Mouse (Mus musculus): ENCODE measurements around the gene Ttll2. TPM values are rescaled to one million over a fixed set of nuclear protein-coding genes. Genes with fewer than 3 reads are reported as not detected.
"Not testable (repeated sequence)": the region's sequence is repeated elsewhere in the genome, so short reads cannot be mapped to it uniquely, and the experiment has no call there.

The Ttll2 gene
- polyA plus RNA-seq, 1 experiment from 2014 or later, result not detected

DNA sequence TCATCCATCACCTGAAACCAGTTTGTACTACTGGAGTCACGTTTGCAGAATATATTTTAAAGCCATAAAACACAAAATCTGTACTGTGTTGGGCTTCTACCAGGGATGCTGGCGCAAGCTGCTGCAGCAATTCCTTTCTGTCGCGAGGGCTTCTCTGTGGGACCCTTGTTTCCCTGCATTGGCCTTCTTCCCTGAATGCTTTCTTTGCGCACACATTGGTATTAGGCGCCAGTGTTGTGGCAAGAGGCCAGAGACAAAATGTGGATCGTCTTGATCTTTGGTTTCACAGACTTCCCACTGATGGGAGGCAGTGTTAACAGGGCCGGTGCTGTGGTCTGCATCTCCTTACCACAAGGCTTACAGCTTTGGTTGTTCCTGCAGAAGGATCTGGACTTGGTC is 36.5 kb upstream of the Ttll2 start:
- 79% methylated on average over 6 of the region's 8 CpGs for WGBS
- H3K4me3 ChIP-seq (ENCODE audit: control insufficient read depth in 1 of 2, insufficient read depth in 1 of 2, low read depth in 1 of 2, low read length in 2 of 2); H3K9me3 ChIP-seq (ENCODE audit: control insufficient read depth, low read length); H3K4me1 ChIP-seq (ENCODE audit: control insufficient read depth in 2 of 2, insufficient read depth in 2 of 2, low read length in 2 of 2); H3K4me2 ChIP-seq (ENCODE audit: low read length); H3K27me3 ChIP-seq (ENCODE audit: control insufficient read depth, insufficient read depth, low read length); ATAC-seq (ENCODE audit: insufficient number of reproducible peaks, insufficient read depth, low FRiP score, low read depth); H3K36me3 ChIP-seq (ENCODE audit: control insufficient read depth, insufficient read depth, low read length); H3K9ac ChIP-seq (ENCODE audit: low read length); H3K27ac ChIP-seq (replicated peaks in 1 of 2; ENCODE audit: control insufficient read depth in 1 of 2, insufficient read depth in 1 of 2, low read depth in 2 of 2, low read length in 2 of 2): not testable (repeated sequence)

GRCm38 (mm10) chr17:7388341-7388957 is 36.0 kb upstream of the Ttll2 start:
- H3K9me3 ChIP-seq (ENCODE audit: control insufficient read depth, low read length); H3K4me2 ChIP-seq (ENCODE audit: low read length); H3K36me3 ChIP-seq (ENCODE audit: control insufficient read depth, insufficient read depth, low read length); H3K9ac ChIP-seq (ENCODE audit: low read length); H3K27me3 ChIP-seq (ENCODE audit: control insufficient read depth, insufficient read depth, low read length); H3K4me3 ChIP-seq (ENCODE audit: control insufficient read depth in 1 of 2, insufficient read depth in 1 of 2, low read depth in 1 of 2, low read length in 2 of 2); H3K4me1 ChIP-seq (ENCODE audit: control insufficient read depth in 2 of 2, insufficient read depth in 2 of 2, low read length in 2 of 2); H3K27ac ChIP-seq (replicated peaks in 1 of 2; ENCODE audit: control insufficient read depth in 1 of 2, insufficient read depth in 1 of 2, low read depth in 2 of 2, low read length in 2 of 2): not testable (repeated sequence)
- no CpG with 5 or more reads among the region's 2 CpGs for WGBS
- ATAC-seq (ENCODE audit: insufficient number of reproducible peaks, insufficient read depth, low FRiP score, low read depth), result peak; percentile 33; the same call in 1 of the 2 replicates

GRCm38 (mm10) chr17:7386016-7386415 is 33.5 kb upstream of the Ttll2 start:
- ATAC-seq (ENCODE audit: insufficient number of reproducible peaks, insufficient read depth, low FRiP score, low read depth); H3K36me3 ChIP-seq (ENCODE audit: control insufficient read depth, insufficient read depth, low read length); H3K4me1 ChIP-seq (ENCODE audit: control insufficient read depth in 2 of 2, insufficient read depth in 2 of 2, low read length in 2 of 2); H3K4me2 ChIP-seq (ENCODE audit: low read length); H3K4me3 ChIP-seq (ENCODE audit: control insufficient read depth in 1 of 2, insufficient read depth in 1 of 2, low read depth in 1 of 2, low read length in 2 of 2); H3K27me3 ChIP-seq (ENCODE audit: control insufficient read depth, insufficient read depth, low read length); H3K9ac ChIP-seq (ENCODE audit: low read length); H3K9me3 ChIP-seq (ENCODE audit: control insufficient read depth, low read length); H3K27ac ChIP-seq (replicated peaks in 1 of 2; ENCODE audit: control insufficient read depth in 1 of 2, insufficient read depth in 1 of 2, low read depth in 2 of 2, low read length in 2 of 2): not testable (repeated sequence)
- WGBS, result 64% methylated on average over 8 of the region's 8 CpGs

- ATAC-seq (ENCODE audit: insufficient number of reproducible peaks, insufficient read depth, low FRiP score, low read depth), result not testable (repeated sequence)
- WGBS, result 78% methylated on average over 3 of the region's 3 CpGs
These were observed 32.9 kb upstream of the Ttll2 start, which contains the start of gene Unc93a2 for GRCm38 (mm10) chr17:7385364-7385763. Gene Unc93a2 (minus strand): TSS chr17:7385464.

GRCm38 (mm10) chr17:7383167-7384143 is 31.0 kb upstream of the Ttll2 start:
- not testable (repeated sequence) for H3K27ac ChIP-seq (replicated peaks in 1 of 2; ENCODE audit: control insufficient read depth in 1 of 2, insufficient read depth in 1 of 2, low read depth in 2 of 2, low read length in 2 of 2); H3K4me3 ChIP-seq (ENCODE audit: control insufficient read depth in 1 of 2, insufficient read depth in 1 of 2, low read depth in 1 of 2, low read length in 2 of 2); H3K9ac ChIP-seq (ENCODE audit: low read length); H3K4me2 ChIP-seq (ENCODE audit: low read length); ATAC-seq (ENCODE audit: insufficient number of reproducible peaks, insufficient read depth, low FRiP score, low read depth); H3K36me3 ChIP-seq (ENCODE audit: control insufficient read depth, insufficient read depth, low read length); H3K9me3 ChIP-seq (ENCODE audit: control insufficient read depth, low read length); H3K27me3 ChIP-seq (ENCODE audit: control insufficient read depth, insufficient read depth, low read length); H3K4me1 ChIP-seq (ENCODE audit: control insufficient read depth in 2 of 2, insufficient read depth in 2 of 2, low read length in 2 of 2)
- 84% methylated on average over 10 of the region's 13 CpGs for WGBS

More at GRCm38 (mm10) chr17:7385364-7385763, 32.9 kb upstream of the Ttll2 start, which contains the start of gene Unc93a2:
- not testable (repeated sequence) for H3K4me3 ChIP-seq (ENCODE audit: control insufficient read depth in 1 of 2, insufficient read depth in 1 of 2, low read depth in 1 of 2, low read length in 2 of 2); H3K4me2 ChIP-seq (ENCODE audit: low read length); H3K36me3 ChIP-seq (ENCODE audit: control insufficient read depth, insufficient read depth, low read length); H3K4me1 ChIP-seq (ENCODE audit: control insufficient read depth in 2 of 2, insufficient read depth in 2 of 2, low read length in 2 of 2); H3K9ac ChIP-seq (ENCODE audit: low read length); H3K27me3 ChIP-seq (ENCODE audit: control insufficient read depth, insufficient read depth, low read length); H3K27ac ChIP-seq (replicated peaks in 1 of 2; ENCODE audit: control insufficient read depth in 1 of 2, insufficient read depth in 1 of 2, low read depth in 2 of 2, low read length in 2 of 2); H3K9me3 ChIP-seq (ENCODE audit: control insufficient read depth, low read length)

- not testable (repeated sequence) for H3K27ac ChIP-seq (replicated peaks in 1 of 2; ENCODE audit: control insufficient read depth in 1 of 2, insufficient read depth in 1 of 2, low read depth in 2 of 2, low read length in 2 of 2); H3K4me3 ChIP-seq (ENCODE audit: control insufficient read depth in 1 of 2, insufficient read depth in 1 of 2, low read depth in 1 of 2, low read length in 2 of 2); H3K27me3 ChIP-seq (ENCODE audit: control insufficient read depth, insufficient read depth, low read length); ATAC-seq (ENCODE audit: insufficient number of reproducible peaks, insufficient read depth, low FRiP score, low read depth); H3K36me3 ChIP-seq (ENCODE audit: control insufficient read depth, insufficient read depth, low read length); H3K4me2 ChIP-seq (ENCODE audit: low read length); H3K9me3 ChIP-seq (ENCODE audit: control insufficient read depth, low read length); H3K9ac ChIP-seq (ENCODE audit: low read length); H3K4me1 ChIP-seq (ENCODE audit: control insufficient read depth in 2 of 2, insufficient read depth in 2 of 2, low read length in 2 of 2)
- 88% methylated on average over 1 of the region's 3 CpGs for WGBS
These were observed 30.2 kb upstream of the Ttll2 start for GRCm38 (mm10) chr17:7382711-7383110.

DNA sequence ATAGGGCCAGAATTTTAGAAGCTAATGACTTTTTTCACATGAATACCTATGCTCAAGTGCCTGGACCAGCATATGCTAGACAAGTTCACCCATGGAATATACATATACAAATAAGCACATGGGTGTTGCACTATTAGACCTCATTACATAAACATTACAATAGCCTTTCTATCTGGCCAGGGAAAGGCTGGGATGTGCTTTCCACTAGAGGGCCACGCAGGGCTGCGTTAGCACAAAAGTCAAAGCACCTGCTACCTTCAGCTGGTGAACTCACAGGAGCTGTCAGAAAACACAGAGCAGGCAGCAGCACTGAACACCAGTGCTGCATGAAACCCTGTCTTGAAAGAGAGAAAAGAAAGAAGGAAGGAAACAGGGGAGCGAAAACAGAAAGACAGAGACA is 25.4 kb upstream of the Ttll2 start:
- not testable (repeated sequence) for H3K9me3 ChIP-seq (ENCODE audit: control insufficient read depth, low read length); H3K9ac ChIP-seq (ENCODE audit: low read length); ATAC-seq (ENCODE audit: insufficient number of reproducible peaks, insufficient read depth, low FRiP score, low read depth); H3K27me3 ChIP-seq (ENCODE audit: control insufficient read depth, insufficient read depth, low read length); H3K4me3 ChIP-seq (ENCODE audit: control insufficient read depth in 1 of 2, insufficient read depth in 1 of 2, low read depth in 1 of 2, low read length in 2 of 2); H3K36me3 ChIP-seq (ENCODE audit: control insufficient read depth, insufficient read depth, low read length); H3K27ac ChIP-seq (replicated peaks in 1 of 2; ENCODE audit: control insufficient read depth in 1 of 2, insufficient read depth in 1 of 2, low read depth in 2 of 2, low read length in 2 of 2); H3K4me2 ChIP-seq (ENCODE audit: low read length); H3K4me1 ChIP-seq (ENCODE audit: control insufficient read depth in 2 of 2, insufficient read depth in 2 of 2, low read length in 2 of 2)
- WGBS, result 27% methylated on average over 2 of the region's 3 CpGs

Data from heart, embryonic 14.5 days (tissue).